Mouse (Mus musculus): ENCODE results near the gene Chst11. TPM values are rescaled to one million over a fixed set of nuclear protein-coding genes. Genes with fewer than 3 reads are reported as not detected.

The Chst11 gene
- polyA plus RNA-seq, 1 experiment from 2014 or later: 4.4 TPM

GRCm38 (mm10) chr10:83043478-83044259 lies 58.4 kb downstream of the Chst11 start:
- DNase-seq (ENCODE audit: low spot score): no peak

GRCm38 (mm10) chr10:83049174-83049780 lies 64.0 kb downstream of the Chst11 start:
- H3K9me3 ChIP-seq (ENCODE audit: control insufficient read depth, low read length): no peaks in the 10 kb centered on the region
- H3K4me2 ChIP-seq (ENCODE audit: low read depth, low read length): no peak overlapping the region
- peaks cover 6% of the 10 kb centered on the region; the same call in 1 of the 2 replicates for H3K36me3 ChIP-seq (ENCODE audit: control insufficient read depth, insufficient read depth, low read length)
- no peaks in the 10 kb centered on the region; the same call in 1 of the 2 replicates for H3K4me1 ChIP-seq (ENCODE audit: control insufficient read depth, insufficient read depth, low read length)
- 64% methylated on average over 12 of the region's 12 CpGs for WGBS
- no peak overlapping the region for H3K4me3 ChIP-seq (ENCODE audit: low read depth, low read length)
- no peaks in the 10 kb centered on the region for H3K27me3 ChIP-seq (replicated peaks; ENCODE audit: control insufficient read depth, insufficient read depth, low read length)
- no peak overlapping the region for H3K9ac ChIP-seq (ENCODE audit: low read depth, low read length)
- DNase-seq (ENCODE audit: low spot score): no peak
- 0 out of 2 replicates have a peak, but pooled peaks have one; percentile 44 for ATAC-seq (ENCODE audit: low read depth)
- no peak overlapping the region for H3K27ac ChIP-seq (replicated peaks; ENCODE audit: low read depth, low read length)

More at GRCm38 (mm10) chr10:83043478-83044259, 58.4 kb downstream of the Chst11 start:
- Histone ChIP-seq H3K27me3 (replicated peaks; ENCODE audit: control insufficient read depth, insufficient read depth, low read length) (no peaks in the 10 kb centered on the region), H3K4me1 (ENCODE audit: control insufficient read depth, insufficient read depth, low read length) (peaks cover 27% of the 10 kb centered on the region), H3K36me3 (ENCODE audit: control insufficient read depth, insufficient read depth, low read length) (no peaks in the 10 kb centered on the region), H3K4me3 (ENCODE audit: low read depth, low read length) (no peak overlapping the region), H3K4me2 (ENCODE audit: low read depth, low read length) (no peak overlapping the region), H3K9ac (ENCODE audit: low read depth, low read length) (no peak overlapping the region), H3K27ac (replicated peaks; ENCODE audit: low read depth, low read length) (peak overlapping the region; percentile 8), H3K9me3 (ENCODE audit: control insufficient read depth, low read length) (no peaks in the 10 kb centered on the region)
- WGBS: 46% methylated on average over 2 of the region's 2 CpGs
- ATAC-seq (ENCODE audit: low read depth): no peak

- H3K4me1 ChIP-seq (ENCODE audit: control insufficient read depth, insufficient read depth, low read length): peaks cover 4% of the 10 kb centered on the region; the same call in 1 of the 2 replicates
- H3K9ac ChIP-seq (ENCODE audit: low read depth, low read length): no peak overlapping the region
Measured at GRCm38 (mm10) chr10:83053886-83054550, 68.7 kb downstream of the Chst11 start.

GRCm38 (mm10) chr10:83056291-83056690 lies 71.0 kb downstream of the Chst11 start:
- no peak overlapping the region for H3K4me2 ChIP-seq (ENCODE audit: low read depth, low read length)
- H3K9me3 ChIP-seq (ENCODE audit: control insufficient read depth, low read length): no peaks in the 10 kb centered on the region
- peak; percentile 41; the same call in 1 of the 2 replicates for ATAC-seq (ENCODE audit: low read depth)
- H3K27me3 ChIP-seq (replicated peaks; ENCODE audit: control insufficient read depth, insufficient read depth, low read length): no peaks in the 10 kb centered on the region
- H3K27ac ChIP-seq (replicated peaks; ENCODE audit: low read depth, low read length): no peak overlapping the region
- H3K9ac ChIP-seq (ENCODE audit: low read depth, low read length): no peak overlapping the region
- no peak overlapping the region for H3K4me3 ChIP-seq (ENCODE audit: low read depth, low read length)
- peak; percentile 56 for DNase-seq (ENCODE audit: low spot score)
- H3K36me3 ChIP-seq (ENCODE audit: control insufficient read depth, insufficient read depth, low read length): peaks cover 6% of the 10 kb centered on the region; the same call in 1 of the 2 replicates
- WGBS: 55% methylated on average over 7 of the region's 7 CpGs
- peaks cover 7% of the 10 kb centered on the region; the same call in 1 of the 2 replicates for H3K4me1 ChIP-seq (ENCODE audit: control insufficient read depth, insufficient read depth, low read length)

More at GRCm38 (mm10) chr10:83053886-83054550, 68.7 kb downstream of the Chst11 start:
- no peak overlapping the region for H3K27ac ChIP-seq (replicated peaks; ENCODE audit: low read depth, low read length)
- H3K27me3 ChIP-seq (replicated peaks; ENCODE audit: control insufficient read depth, insufficient read depth, low read length): no peaks in the 10 kb centered on the region
- H3K9me3 ChIP-seq (ENCODE audit: control insufficient read depth, low read length): no peaks in the 10 kb centered on the region
- peak; percentile 65 for DNase-seq (ENCODE audit: low spot score)
- no peak for ATAC-seq (ENCODE audit: low read depth)
- H3K36me3 ChIP-seq (ENCODE audit: control insufficient read depth, insufficient read depth, low read length): peaks cover 6% of the 10 kb centered on the region; the same call in 1 of the 2 replicates
- H3K4me3 ChIP-seq (ENCODE audit: low read depth, low read length): no peak overlapping the region
- WGBS: 72% methylated on average over 10 of the region's 10 CpGs
- H3K4me2 ChIP-seq (ENCODE audit: low read depth, low read length): no peak overlapping the region

- no peaks in the 10 kb centered on the region for H3K9me3 ChIP-seq (ENCODE audit: control insufficient read depth, low read length)
- peaks cover 7% of the 10 kb centered on the region; the same call in 1 of the 2 replicates for H3K4me1 ChIP-seq (ENCODE audit: control insufficient read depth, insufficient read depth, low read length)
- no peaks in the 10 kb centered on the region for H3K27me3 ChIP-seq (replicated peaks; ENCODE audit: control insufficient read depth, insufficient read depth, low read length)
- H3K4me2 ChIP-seq (ENCODE audit: low read depth, low read length): no peak overlapping the region
- H3K27ac ChIP-seq (replicated peaks; ENCODE audit: low read depth, low read length): no peak overlapping the region
- no peak for DNase-seq (ENCODE audit: low spot score)
- ATAC-seq (ENCODE audit: low read depth): no peak
- H3K4me3 ChIP-seq (ENCODE audit: low read depth, low read length): no peak overlapping the region
- H3K9ac ChIP-seq (ENCODE audit: low read depth, low read length): no peak overlapping the region
- 72% methylated on average over 4 of the region's 4 CpGs for WGBS
- peaks cover 6% of the 10 kb centered on the region; the same call in 1 of the 2 replicates for H3K36me3 ChIP-seq (ENCODE audit: control insufficient read depth, insufficient read depth, low read length)
Measured at GRCm38 (mm10) chr10:83056866-83057265, 71.6 kb downstream of the Chst11 start.

- H3K9ac ChIP-seq (ENCODE audit: low read depth, low read length): no peak overlapping the region
- no peaks in the 10 kb centered on the region for H3K27me3 ChIP-seq (replicated peaks; ENCODE audit: control insufficient read depth, insufficient read depth, low read length)
- H3K9me3 ChIP-seq (ENCODE audit: control insufficient read depth, low read length): no peaks in the 10 kb centered on the region
- H3K4me1 ChIP-seq (ENCODE audit: control insufficient read depth, insufficient read depth, low read length): peaks cover 7% of the 10 kb centered on the region; the same call in 1 of the 2 replicates
- no peak overlapping the region for H3K4me3 ChIP-seq (ENCODE audit: low read depth, low read length)
- H3K36me3 ChIP-seq (ENCODE audit: control insufficient read depth, insufficient read depth, low read length): no peaks in the 10 kb centered on the region
- DNase-seq (ENCODE audit: low spot score) (peak; percentile 50), ATAC-seq (ENCODE audit: low read depth) (peak; percentile 74)
- H3K27ac ChIP-seq (replicated peaks; ENCODE audit: low read depth, low read length): no peak overlapping the region
- WGBS: 37% methylated on average over 12 of the region's 12 CpGs
- H3K4me2 ChIP-seq (ENCODE audit: low read depth, low read length): no peak overlapping the region
Measured at GRCm38 (mm10) chr10:83060066-83060782, 74.9 kb downstream of the Chst11 start.

- Histone ChIP-seq H3K9ac (ENCODE audit: low read depth, low read length) (no peak overlapping the region), H3K36me3 (ENCODE audit: control insufficient read depth, insufficient read depth, low read length) (no peaks in the 10 kb centered on the region), H3K9me3 (ENCODE audit: control insufficient read depth, low read length) (no peaks in the 10 kb centered on the region), H3K4me1 (ENCODE audit: control insufficient read depth, insufficient read depth, low read length) (peaks cover 3% of the 10 kb centered on the region; the same call in 1 of the 2 replicates), H3K27me3 (replicated peaks; ENCODE audit: control insufficient read depth, insufficient read depth, low read length) (no peaks in the 10 kb centered on the region), H3K4me3 (ENCODE audit: low read depth, low read length) (no peak overlapping the region), H3K27ac (replicated peaks; ENCODE audit: low read depth, low read length) (no peak overlapping the region), H3K4me2 (ENCODE audit: low read depth, low read length) (no peak overlapping the region)
- 0 out of 2 replicates have a peak, but pooled peaks have one; percentile 24 for ATAC-seq (ENCODE audit: low read depth)
- DNase-seq (ENCODE audit: low spot score): peak; percentile 41
- 51% methylated on average over 9 of the region's 9 CpGs for WGBS
Measured at GRCm38 (mm10) chr10:83062315-83062714, 77.0 kb downstream of the Chst11 start.

GRCm38 (mm10) chr10:83064796-83065195 lies 79.5 kb downstream of the Chst11 start:
- H3K36me3 ChIP-seq (ENCODE audit: control insufficient read depth, insufficient read depth, low read length): no peaks in the 10 kb centered on the region
- no peak overlapping the region for H3K4me3 ChIP-seq (ENCODE audit: low read depth, low read length)
- 89% methylated on average over 5 of the region's 5 CpGs for WGBS

More at GRCm38 (mm10) chr10:83064796-83065195, 79.5 kb downstream of the Chst11 start:
- Histone ChIP-seq H3K9ac (ENCODE audit: low read depth, low read length) (no peak overlapping the region), H3K27ac (replicated peaks; ENCODE audit: low read depth, low read length) (no peak overlapping the region), H3K4me2 (ENCODE audit: low read depth, low read length) (no peak overlapping the region), H3K9me3 (ENCODE audit: control insufficient read depth, low read length) (no peaks in the 10 kb centered on the region), H3K27me3 (replicated peaks; ENCODE audit: control insufficient read depth, insufficient read depth, low read length) (no peaks in the 10 kb centered on the region), H3K4me1 (ENCODE audit: control insufficient read depth, insufficient read depth, low read length) (0 out of 2 replicates have a peak, but pooled peaks cover 3% of the 10 kb centered on the region)
- DNase-seq (ENCODE audit: low spot score) (no peak), ATAC-seq (ENCODE audit: low read depth) (no peak)
